Mouse (Mus musculus) E14TG2a.4 (cell line): ENCODE measurements at regions not wholly inside any gene's neighbourhood (a gene's known extent, or its start where the extent isn't known, plus 50 kb on each side); places are given as distances from the start of the nearest gene placed in this dataset.

Source experiments
- CTCF ChIP-seq: conservative IDR thresholded peaks from 2 replicates; pipeline ENCODE4 v1.5.1; 2014; ENCODE audit warnings: low read length
- NANOG ChIP-seq: IDR thresholded peaks from 2 replicates; pipeline ENCODE4 v1.6.1; 2014; ENCODE audit warnings: borderline replicate concordance, low read length, mixed read lengths

- TF ChIP-seq CTCF, result no peak
- TF ChIP-seq NANOG, result no peak
Measured at GRCm38 (mm10) chr2:138123331-138123730, 133.0 kb upstream of the Btbd3 start.
